In the genomic region with DNA sequence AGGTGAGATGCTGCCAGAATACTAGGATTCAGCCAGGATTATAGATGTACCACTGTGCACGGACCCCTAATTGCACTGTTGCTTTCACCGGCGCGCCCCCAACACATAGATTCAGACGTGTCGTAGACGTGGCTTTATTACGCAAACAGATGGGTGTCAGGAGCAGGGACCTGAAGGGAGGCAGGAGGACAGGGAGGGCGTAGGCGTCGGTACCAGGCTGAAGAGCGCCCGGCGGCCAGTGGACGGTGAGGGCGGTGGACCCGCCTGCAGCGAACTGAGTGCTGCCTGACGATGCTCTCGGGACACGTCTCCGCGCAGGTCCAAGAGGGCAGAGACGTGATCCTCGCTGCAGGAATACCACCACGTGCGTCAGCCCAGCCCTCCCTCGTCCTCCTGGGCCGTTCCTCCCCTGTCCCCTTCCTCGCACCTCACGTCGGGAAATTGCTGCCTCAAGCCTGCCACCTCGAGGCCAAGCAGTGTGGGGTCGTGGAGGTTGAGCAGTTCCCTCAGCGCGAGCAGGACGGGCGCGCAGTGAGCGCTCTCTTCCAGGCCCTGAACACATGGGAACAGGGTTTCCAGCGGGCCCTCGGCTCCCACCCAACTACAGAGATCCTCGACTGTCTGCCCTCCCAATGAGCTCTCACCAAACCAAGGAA, we compare ENCODE assay signal across 8 mouse cellular contexts. TPM values are rescaled to one million over a fixed set of nuclear protein-coding genes. Genes with fewer than 3 reads are reported as not detected.
A peak's percentile ranks its signal among the peaks of the same experiment; 100 is the strongest.
DNase-seq lines count a peak whose midpoint lies in the region; ATAC-seq lines count a peak whose summit lies in the region.

A gene (minus strand): TSS at position 60 of the 656 bp plus-strand sequence.

- peak within 1 kb of the TSS; percentile 47 for H3K9ac ChIP-seq in kidney, embryonic 15.5 days
- peak within 1 kb of the TSS; percentile 25; the same call in 1 of the 2 replicates for H3K9ac ChIP-seq in liver, embryonic 12.5 days

- intact Hi-C loops in gastrocnemius, postnatal 36 days (cut with DNase I): loop anchor here (5.0 kb wide), 1 partner anchor 38 kb away; no protein-coding TSS in a partner anchor

- H3K27ac ChIP-seq in forebrain, embryonic 10.5 days: peak within 1 kb of the TSS; percentile 96
- peak within 1 kb of the TSS; percentile 85 for H3K27ac ChIP-seq in kidney, embryonic 15.5 days
- peak within 1 kb of the TSS; percentile 59 for H3K27ac ChIP-seq in liver, embryonic 12.5 days

- H3K4me3 ChIP-seq in forebrain, embryonic 10.5 days: peak within 1 kb of the TSS; percentile 65
- H3K4me3 ChIP-seq in kidney, embryonic 15.5 days (replicated peaks): peak within 1 kb of the TSS; percentile 59
- H3K4me3 ChIP-seq in liver, embryonic 12.5 days: peak within 1 kb of the TSS; percentile 53

- ATAC-seq in kidney, embryonic 15.5 days (replicated peaks; ENCODE audit: low FRiP score): peak; percentile 15
- peak; percentile 16 for ATAC-seq in liver, embryonic 12.5 days

- peaks cover 8% of the 10 kb centered on the region for H3K36me3 ChIP-seq in forebrain, embryonic 10.5 days (replicated peaks)
- H3K36me3 ChIP-seq in kidney, embryonic 15.5 days: no peaks in the 10 kb centered on the region
- no peaks in the 10 kb centered on the region for H3K36me3 ChIP-seq in liver, embryonic 12.5 days

- peak; percentile 27 for DNase-seq in kidney, adult 11 months
- no peak for DNase-seq in kidney, adult 9 months
- DNase-seq in brain, adult 2 months (ENCODE audit: low read depth, low spot score): peak; percentile 79
- DNase-seq in forebrain, embryonic 10.5 days (ENCODE audit: extremely low spot score, low spot score): peak; percentile 58
- peak; percentile 66 for DNase-seq in naive thymus-derived CD4-positive, alpha-beta T cell, adult 2 months (ENCODE audit: low read depth)
- DNase-seq in gastrocnemius, postnatal 36 days: no peak

- H3K4me2 ChIP-seq in kidney, embryonic 15.5 days: peak within 1 kb of the TSS; percentile 87
- peak within 1 kb of the TSS; percentile 85 for H3K4me2 ChIP-seq in liver, embryonic 12.5 days

- peaks cover 47% of the 10 kb centered on the region for H3K27me3 ChIP-seq in forebrain, embryonic 10.5 days (ENCODE audit: poor library complexity, severe bottlenecking)
- peaks cover 11% of the 10 kb centered on the region for H3K27me3 ChIP-seq in kidney, embryonic 15.5 days
- peaks cover 34% of the 10 kb centered on the region for H3K27me3 ChIP-seq in liver, embryonic 12.5 days (replicated peaks)

- peaks cover 35% of the 10 kb centered on the region for H3K4me1 ChIP-seq in forebrain, embryonic 10.5 days
- H3K4me1 ChIP-seq in kidney, embryonic 15.5 days: peaks cover 32% of the 10 kb centered on the region
- H3K4me1 ChIP-seq in liver, embryonic 12.5 days: peaks cover 33% of the 10 kb centered on the region

- H3K9me3 ChIP-seq in forebrain, embryonic 10.5 days: no peaks in the 10 kb centered on the region
- no peaks in the 10 kb centered on the region for H3K9me3 ChIP-seq in kidney, embryonic 15.5 days (replicated peaks)
- H3K9me3 ChIP-seq in liver, embryonic 12.5 days (replicated peaks): no peaks in the 10 kb centered on the region

- WGBS in forebrain, embryonic 10.5 days: 2% methylated on average over 43 of the region's 43 CpGs
- WGBS in kidney, embryonic 15.5 days: 2% methylated on average over 43 of the region's 43 CpGs
- 4% methylated on average over 43 of the region's 43 CpGs for WGBS in liver, embryonic 12.5 days (ENCODE audit: insufficient replicate concordance)

RNA-seq across cellular contexts. Expression of the gene that starts here (rescaled TPM):
- 16.5 and 19.8 TPM in 2 replicates for polyA plus RNA-seq in forebrain, embryonic 10.5 days (2016; fragmentation: Nextera tagmentation; extraction: Ambion mirVana)
- 10.6 and 12.6 TPM in 2 replicates for polyA plus RNA-seq in kidney, embryonic 15.5 days (2015; fragmentation: Nextera tagmentation; extraction: Ambion mirVana)
- 1.6 TPM in 2 replicates for polyA plus RNA-seq in liver, embryonic 12.5 days (2016; fragmentation: Nextera tagmentation; extraction: Ambion mirVana)
- under 1 TPM; 0.35 to 0.82 TPM for total RNA-seq in gastrocnemius, postnatal 36 days (2021)

Comparison
In these comparisons a context has a peak if more than half of its experiments do, and no peak if none do; other contexts are left out.
1. DNase-seq: peak in kidney, adult 11 months (single experiment), brain, adult 2 months (single experiment), forebrain, embryonic 10.5 days (single experiment) and naive thymus-derived CD4-positive, alpha-beta T cell, adult 2 months (single experiment); none in kidney, adult 9 months (single experiment) and gastrocnemius, postnatal 36 days (0 of 2).
2. Peak in every context shown above with its lines, with median percentiles within 50 percentile points of each other: H3K27ac ChIP-seq and H3K4me3 ChIP-seq.